Mouse (Mus musculus): ENCODE measurements around the gene Asic2. TPM values are rescaled to one million over a fixed set of nuclear protein-coding genes. Genes with fewer than 3 reads are reported as not detected.

The Asic2 gene
- polyA plus RNA-seq, 1 experiment from 2014 or later: not detected

DNA sequence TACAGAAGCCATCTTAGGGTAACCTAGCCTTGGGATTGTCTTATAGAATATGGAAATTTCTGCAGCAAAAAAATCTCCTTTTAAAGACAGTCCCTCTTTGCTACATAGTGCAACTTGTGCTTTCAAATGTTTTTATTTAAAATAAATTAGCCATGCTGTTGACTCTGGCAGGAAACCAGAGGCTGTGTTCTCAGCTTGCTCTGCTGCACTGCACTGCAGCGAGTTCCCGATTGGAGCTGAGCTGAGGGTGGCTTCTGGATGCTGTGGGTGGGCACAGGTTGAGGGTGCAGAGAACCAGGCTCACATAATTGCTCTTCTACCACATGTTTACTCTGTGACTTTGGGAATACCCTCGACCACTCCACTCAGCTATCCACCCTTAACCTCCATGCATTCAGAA, 889.0 kb downstream of the Asic2 start:
- 48% methylated on average over 3 of the region's 3 CpGs for WGBS
- H3K4me3 ChIP-seq: no peak overlapping the region
- no peak for ATAC-seq (replicated peaks; ENCODE audit: insufficient number of reproducible peaks, insufficient read depth, low FRiP score, low read depth)
- no peak overlapping the region for H3K4me2 ChIP-seq
- no peaks in the 10 kb centered on the region for H3K9me3 ChIP-seq (replicated peaks)
- no peaks in the 10 kb centered on the region for H3K4me1 ChIP-seq (replicated peaks)
- H3K27ac ChIP-seq: no peak overlapping the region
- no peaks in the 10 kb centered on the region for H3K27me3 ChIP-seq
- no peaks in the 10 kb centered on the region for H3K36me3 ChIP-seq
- no peak overlapping the region for H3K9ac ChIP-seq

DNA sequence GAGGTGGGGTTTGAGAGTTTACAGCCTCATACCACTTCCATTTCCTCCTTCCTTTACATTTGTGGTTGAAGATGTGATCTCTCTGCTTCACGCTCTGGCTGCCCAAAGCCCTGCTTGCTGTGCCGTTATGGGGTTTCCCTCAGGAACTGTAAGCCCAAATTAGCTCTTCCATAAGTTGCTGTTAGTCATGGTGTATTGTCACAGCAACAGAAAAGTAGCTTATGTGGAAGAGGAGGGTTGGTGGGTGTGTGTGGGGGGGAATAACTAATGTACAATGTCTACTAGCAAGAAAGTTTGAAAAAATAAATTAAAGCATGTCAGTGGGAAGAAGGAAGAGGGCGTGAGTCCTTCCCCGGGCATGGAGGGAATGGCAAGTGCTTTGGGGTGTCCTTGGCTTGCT, 896.4 kb downstream of the Asic2 start:
- no peak overlapping the region for H3K4me2 ChIP-seq
- 79% methylated on average over 4 of the region's 4 CpGs for WGBS
- ATAC-seq (replicated peaks; ENCODE audit: insufficient number of reproducible peaks, insufficient read depth, low FRiP score, low read depth): no peak

DNA sequence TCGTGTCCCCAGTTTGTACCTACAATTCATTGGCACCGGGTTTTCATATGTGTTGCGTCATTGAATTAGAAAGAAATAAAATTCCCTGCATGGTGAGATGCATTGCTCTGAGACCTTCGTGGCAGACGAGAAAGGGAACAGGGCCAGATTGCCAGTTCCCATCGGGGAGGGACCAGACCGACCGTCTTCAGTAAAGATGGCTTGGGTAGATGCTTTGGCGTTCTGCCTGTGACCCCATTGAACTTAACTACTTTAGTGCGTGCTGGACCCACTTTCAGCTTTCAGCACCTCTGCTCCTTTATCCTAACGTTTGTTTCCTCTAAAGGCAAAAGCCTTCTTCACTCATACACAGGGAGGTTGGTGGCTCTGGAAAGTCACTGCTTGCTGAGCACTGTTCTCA, 902.9 kb downstream of the Asic2 start:
- no peak for ATAC-seq (replicated peaks; ENCODE audit: insufficient number of reproducible peaks, insufficient read depth, low FRiP score, low read depth)
- Histone ChIP-seq H3K9ac (no peak overlapping the region), H3K36me3 (no peaks in the 10 kb centered on the region), H3K4me1 (replicated peaks) (no peaks in the 10 kb centered on the region), H3K9me3 (replicated peaks) (no peaks in the 10 kb centered on the region), H3K4me3 (no peak overlapping the region), H3K27ac (no peak overlapping the region), H3K27me3 (0 out of 2 replicates have a peak, but pooled peaks cover 2% of the 10 kb centered on the region), H3K4me2 (no peak overlapping the region)
- 49% methylated on average over 11 of the region's 11 CpGs for WGBS

More for the DNA sequence above, 896.4 kb downstream of the Asic2 start:
- H3K27ac ChIP-seq: no peak overlapping the region
- H3K9ac ChIP-seq: no peak overlapping the region
- H3K4me1 ChIP-seq (replicated peaks): no peaks in the 10 kb centered on the region
- H3K4me3 ChIP-seq: no peak overlapping the region
- no peaks in the 10 kb centered on the region for H3K36me3 ChIP-seq
- 0 out of 2 replicates have a peak, but pooled peaks cover 2% of the 10 kb centered on the region for H3K27me3 ChIP-seq
- no peaks in the 10 kb centered on the region for H3K9me3 ChIP-seq (replicated peaks)

DNA sequence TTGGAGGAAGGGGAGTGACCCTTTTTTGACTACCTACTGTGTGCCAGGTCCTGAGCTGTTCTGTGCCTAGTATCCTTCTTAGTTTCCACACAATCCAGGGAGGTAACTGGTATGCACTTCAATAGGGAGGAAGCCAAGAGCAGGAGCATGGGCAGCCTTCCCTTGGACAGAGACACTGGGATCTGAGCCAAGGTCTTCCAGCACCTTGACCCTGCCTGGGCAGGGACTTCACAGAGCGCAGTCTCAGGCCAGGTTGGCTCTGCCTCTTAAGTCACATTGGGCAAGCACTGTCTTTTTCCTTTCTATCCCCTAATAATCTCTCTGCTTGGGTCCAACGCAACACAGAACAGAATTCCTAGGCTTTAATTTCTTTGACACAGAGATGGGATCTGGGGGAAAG, 904.3 kb downstream of the Asic2 start:
- no peaks in the 10 kb centered on the region for H3K36me3 ChIP-seq
- ATAC-seq (replicated peaks; ENCODE audit: insufficient number of reproducible peaks, insufficient read depth, low FRiP score, low read depth): no peak

DNA sequence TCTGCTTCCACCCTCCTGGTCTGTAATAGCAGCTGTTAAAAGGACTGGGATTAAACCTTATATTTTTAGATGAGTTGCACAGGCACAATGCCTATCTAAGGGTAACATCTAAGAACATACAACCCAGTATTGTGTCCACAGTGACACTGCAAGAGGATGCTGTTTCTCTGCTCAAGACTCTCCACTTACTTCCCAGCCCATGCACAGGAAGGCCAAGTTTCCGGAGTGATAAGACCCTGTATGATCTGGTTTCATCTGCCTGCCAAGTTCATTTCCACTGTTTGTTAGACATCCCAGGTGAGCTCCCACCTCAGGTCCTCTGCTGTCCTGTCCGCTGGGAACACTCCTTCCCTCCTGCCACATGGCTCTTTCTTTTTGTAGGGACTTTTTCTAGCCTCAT, 908.2 kb downstream of the Asic2 start:
- no peaks in the 10 kb centered on the region for H3K9me3 ChIP-seq (replicated peaks)
- H3K27me3 ChIP-seq: no peaks in the 10 kb centered on the region
- 68% methylated on average over 2 of the region's 2 CpGs for WGBS
- H3K4me2 ChIP-seq: no peak overlapping the region
- peaks cover 11% of the 10 kb centered on the region for H3K4me1 ChIP-seq (replicated peaks)
- no peak overlapping the region for H3K9ac ChIP-seq
- ATAC-seq (replicated peaks; ENCODE audit: insufficient number of reproducible peaks, insufficient read depth, low FRiP score, low read depth): no peak
- H3K27ac ChIP-seq: no peak overlapping the region
- H3K36me3 ChIP-seq: no peaks in the 10 kb centered on the region
- no peak overlapping the region for H3K4me3 ChIP-seq

More for the DNA sequence above, 904.3 kb downstream of the Asic2 start:
- H3K9me3 ChIP-seq (replicated peaks): no peaks in the 10 kb centered on the region
- 0 out of 2 replicates have a peak, but pooled peaks cover 2% of the 10 kb centered on the region for H3K27me3 ChIP-seq
- no peak overlapping the region for H3K4me2 ChIP-seq
- no peak overlapping the region for H3K4me3 ChIP-seq
- no peak overlapping the region for H3K9ac ChIP-seq
- H3K4me1 ChIP-seq (replicated peaks): no peaks in the 10 kb centered on the region; the same call in 1 of the 2 replicates
- no peak overlapping the region for H3K27ac ChIP-seq
- 80% methylated on average over 2 of the region's 2 CpGs for WGBS

DNA sequence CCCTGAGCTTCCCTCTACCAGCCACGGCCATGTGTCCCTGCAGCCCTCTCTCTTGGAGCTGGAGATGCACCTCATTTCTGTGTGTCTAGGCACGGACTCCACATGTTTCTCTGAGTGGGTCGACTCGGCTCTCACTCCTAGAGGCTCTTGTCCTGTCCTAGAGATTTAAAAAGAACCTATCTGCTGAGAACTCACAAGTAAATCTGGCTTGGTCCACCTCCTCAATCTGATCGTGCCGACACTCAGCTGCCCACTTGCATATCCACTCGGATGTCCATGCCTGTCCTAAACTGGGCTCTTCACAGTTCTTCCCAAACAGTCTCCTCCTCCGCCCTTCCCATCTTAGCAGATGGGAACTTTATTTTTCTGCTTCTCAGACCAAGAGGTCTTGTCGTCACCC, 908.7 kb downstream of the Asic2 start:
- no peak overlapping the region for H3K27ac ChIP-seq
- peaks cover 11% of the 10 kb centered on the region for H3K4me1 ChIP-seq (replicated peaks)
- H3K4me2 ChIP-seq: no peak overlapping the region
- no peaks in the 10 kb centered on the region for H3K9me3 ChIP-seq (replicated peaks)
- H3K27me3 ChIP-seq: no peaks in the 10 kb centered on the region
- H3K9ac ChIP-seq: no peak overlapping the region
- no peak overlapping the region for H3K4me3 ChIP-seq
- H3K36me3 ChIP-seq: no peaks in the 10 kb centered on the region
- no peak for ATAC-seq (replicated peaks; ENCODE audit: insufficient number of reproducible peaks, insufficient read depth, low FRiP score, low read depth)
- 70% methylated on average over 9 of the region's 9 CpGs for WGBS

DNA sequence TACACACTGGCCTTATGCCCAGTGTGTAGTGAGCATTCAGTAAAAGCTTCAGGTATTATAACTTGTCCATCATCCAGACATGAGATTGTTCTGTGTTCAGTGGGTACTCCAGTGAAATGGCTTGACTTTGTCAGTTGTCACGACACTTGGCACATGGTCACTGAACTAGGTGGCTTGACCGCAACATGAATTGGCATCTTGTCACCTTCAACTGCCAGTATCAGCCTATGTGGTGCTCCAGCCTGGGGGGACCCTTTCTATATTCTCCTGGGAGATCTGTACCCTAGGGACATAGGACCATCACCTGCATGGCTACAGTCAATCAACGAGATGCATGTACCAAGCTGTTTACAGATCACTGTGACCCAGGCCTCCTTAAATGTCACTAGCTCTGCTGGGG, 910.8 kb downstream of the Asic2 start:
- Histone ChIP-seq H3K9ac (no peak overlapping the region), H3K4me2 (no peak overlapping the region), H3K27ac (no peak overlapping the region), H3K27me3 (0 out of 2 replicates have a peak, but pooled peaks cover 3% of the 10 kb centered on the region), H3K9me3 (replicated peaks) (no peaks in the 10 kb centered on the region), H3K4me1 (replicated peaks) (peaks cover 11% of the 10 kb centered on the region), H3K4me3 (no peak overlapping the region), H3K36me3 (no peaks in the 10 kb centered on the region)
- no peak for ATAC-seq (replicated peaks; ENCODE audit: insufficient number of reproducible peaks, insufficient read depth, low FRiP score, low read depth)
- 80% methylated on average over 3 of the region's 3 CpGs for WGBS

DNA sequence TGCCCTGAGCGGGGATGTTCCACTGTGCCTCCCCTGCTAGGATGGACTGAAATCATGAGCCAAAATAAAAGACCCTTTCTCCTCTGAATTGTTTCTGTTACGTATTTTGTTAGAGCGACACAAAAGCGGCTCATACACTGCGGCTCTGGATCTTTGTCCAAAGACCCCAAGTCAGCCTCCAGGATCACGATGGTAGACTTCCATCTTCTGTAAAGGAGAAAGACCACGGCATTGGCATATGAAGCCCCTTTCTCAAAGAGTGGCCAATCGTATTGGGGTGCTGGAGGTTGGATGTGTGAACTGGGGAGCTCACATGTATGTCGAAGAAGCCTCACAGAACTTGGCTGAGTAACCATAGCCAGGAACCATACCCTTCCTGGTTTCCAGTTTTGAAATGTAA, 911.5 kb downstream of the Asic2 start:
- Histone ChIP-seq H3K4me2 (no peak overlapping the region), H3K27ac (no peak overlapping the region), H3K9ac (no peak overlapping the region), H3K4me3 (no peak overlapping the region), H3K9me3 (replicated peaks) (no peaks in the 10 kb centered on the region), H3K36me3 (no peaks in the 10 kb centered on the region), H3K27me3 (0 out of 2 replicates have a peak, but pooled peaks cover 3% of the 10 kb centered on the region), H3K4me1 (replicated peaks) (peaks cover 11% of the 10 kb centered on the region)
- WGBS: 93% methylated on average over 9 of the region's 9 CpGs
- ATAC-seq (replicated peaks; ENCODE audit: insufficient number of reproducible peaks, insufficient read depth, low FRiP score, low read depth): no peak

DNA sequence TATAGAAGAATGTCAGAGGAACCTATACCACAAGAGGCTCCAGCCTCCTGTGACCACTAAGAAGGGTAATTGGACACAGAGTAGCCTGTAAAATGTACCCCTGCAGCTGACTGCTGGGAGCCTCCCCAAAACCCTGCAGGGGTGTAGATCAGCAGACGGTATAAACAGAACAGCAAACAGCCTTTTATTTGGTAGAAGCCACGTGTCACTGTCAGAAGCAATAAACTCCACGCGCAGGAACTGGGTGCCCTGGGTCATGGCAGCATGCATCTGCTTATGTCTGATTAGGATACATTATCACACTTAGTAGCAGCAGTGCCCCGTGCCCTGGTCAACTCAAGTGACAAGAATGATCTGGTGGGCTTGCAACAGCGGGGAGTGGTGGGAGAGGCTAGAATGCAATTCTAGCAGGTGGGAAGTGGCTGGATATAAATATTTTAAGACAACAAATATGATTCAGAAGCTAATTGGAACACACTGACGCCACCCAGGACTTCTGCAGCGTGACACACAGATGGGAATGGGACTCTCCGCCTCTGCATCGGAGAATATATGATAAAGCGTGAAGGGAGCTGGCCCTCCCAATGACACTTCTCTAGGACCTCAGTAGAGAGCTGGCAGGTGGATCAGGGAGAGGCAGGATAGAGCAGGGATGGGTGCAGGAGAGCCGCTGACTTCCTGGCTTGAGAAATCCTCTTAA, 912.7 kb downstream of the Asic2 start:
- Histone ChIP-seq H3K36me3 (no peaks in the 10 kb centered on the region), H3K27me3 (0 out of 2 replicates have a peak, but pooled peaks cover 3% of the 10 kb centered on the region), H3K4me3 (no peak overlapping the region), H3K9ac (no peak overlapping the region), H3K27ac (no peak overlapping the region), H3K9me3 (replicated peaks) (no peaks in the 10 kb centered on the region), H3K4me1 (replicated peaks) (peaks cover 11% of the 10 kb centered on the region), H3K4me2 (no peak overlapping the region)
- no peak for ATAC-seq (replicated peaks; ENCODE audit: insufficient number of reproducible peaks, insufficient read depth, low FRiP score, low read depth)
- 59% methylated on average over 12 of the region's 12 CpGs for WGBS

DNA sequence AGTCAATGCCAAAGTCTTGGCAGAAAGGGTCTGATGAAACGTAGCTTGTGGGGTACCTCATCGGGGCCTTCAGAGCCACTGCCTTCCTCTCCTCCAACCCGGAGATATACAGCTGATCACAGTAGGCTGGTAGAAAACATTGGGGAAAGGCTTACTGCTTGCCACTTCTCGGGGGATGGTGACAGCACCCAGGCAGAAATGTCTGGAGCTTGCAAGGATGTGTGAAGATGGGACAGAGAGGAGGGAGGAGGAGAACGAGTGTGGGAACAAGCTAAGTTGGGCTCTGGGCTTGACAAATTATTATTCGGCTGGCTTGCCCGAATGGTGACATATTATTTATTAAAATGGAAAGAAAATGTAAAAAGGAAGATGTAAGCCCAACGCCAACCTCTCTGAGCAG, 914.4 kb downstream of the Asic2 start:
- Histone ChIP-seq H3K4me3 (no peak overlapping the region), H3K4me1 (replicated peaks) (peaks cover 11% of the 10 kb centered on the region), H3K27me3 (0 out of 2 replicates have a peak, but pooled peaks cover 3% of the 10 kb centered on the region), H3K9ac (no peak overlapping the region), H3K9me3 (replicated peaks) (no peaks in the 10 kb centered on the region), H3K36me3 (no peaks in the 10 kb centered on the region), H3K4me2 (no peak overlapping the region), H3K27ac (no peak overlapping the region)
- WGBS: 84% methylated on average over 8 of the region's 8 CpGs
- no peak for ATAC-seq (replicated peaks; ENCODE audit: insufficient number of reproducible peaks, insufficient read depth, low FRiP score, low read depth)

DNA sequence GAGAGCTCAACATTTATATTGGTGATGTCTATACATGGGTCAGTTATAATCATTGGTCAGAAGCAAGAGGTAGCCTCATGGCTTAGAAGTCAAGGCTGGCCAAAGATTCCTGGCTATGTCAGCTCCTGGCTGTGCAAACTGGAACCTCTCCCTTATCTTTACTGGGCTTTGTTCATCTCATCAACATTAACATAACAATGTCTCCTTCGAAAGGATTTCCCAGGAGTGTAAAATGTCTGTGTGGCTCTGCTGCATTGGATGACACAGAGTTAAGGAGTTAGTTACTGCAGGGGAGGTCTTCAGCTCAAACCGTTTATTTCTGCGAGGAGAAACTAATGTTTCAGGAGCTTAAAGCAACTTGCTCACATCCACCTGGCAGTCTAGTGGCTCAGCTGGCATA, 926.6 kb downstream of the Asic2 start:
- no peak for ATAC-seq (replicated peaks; ENCODE audit: insufficient number of reproducible peaks, insufficient read depth, low FRiP score, low read depth)
- WGBS: 64% methylated on average over 3 of the region's 3 CpGs

DNA sequence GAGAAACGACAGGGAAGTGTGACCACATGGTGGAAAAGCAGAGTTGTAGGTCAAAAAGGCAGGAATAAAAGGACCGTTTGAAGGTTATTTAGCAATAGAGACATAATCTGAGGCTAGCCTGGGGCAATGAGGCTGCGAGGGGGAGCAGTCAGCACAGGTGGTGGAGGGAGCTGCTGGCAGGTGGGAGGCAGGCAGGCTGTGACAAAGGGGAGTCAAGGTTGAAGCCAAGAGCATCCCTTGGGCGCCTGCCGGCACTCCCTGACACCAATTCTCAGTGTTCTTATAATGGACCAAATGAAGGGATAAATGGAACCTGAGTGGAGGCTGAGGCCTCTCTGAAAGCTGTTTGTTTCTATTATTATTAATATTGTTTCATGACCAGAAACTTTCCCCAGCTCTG, 928.3 kb downstream of the Asic2 start:
- Histone ChIP-seq H3K4me2 (no peak overlapping the region), H3K27ac (no peak overlapping the region), H3K36me3 (no peaks in the 10 kb centered on the region), H3K4me3 (no peak overlapping the region), H3K9ac (no peak overlapping the region), H3K9me3 (replicated peaks) (no peaks in the 10 kb centered on the region), H3K27me3 (0 out of 2 replicates have a peak, but pooled peaks cover 2% of the 10 kb centered on the region), H3K4me1 (replicated peaks) (no peaks in the 10 kb centered on the region)
- ATAC-seq (replicated peaks; ENCODE audit: insufficient number of reproducible peaks, insufficient read depth, low FRiP score, low read depth): no peak
- 63% methylated on average over 5 of the region's 5 CpGs for WGBS

More for the DNA sequence above, 926.6 kb downstream of the Asic2 start:
- H3K27me3 ChIP-seq: no peaks in the 10 kb centered on the region
- no peak overlapping the region for H3K4me2 ChIP-seq
- H3K4me3 ChIP-seq: no peak overlapping the region
- no peaks in the 10 kb centered on the region for H3K4me1 ChIP-seq (replicated peaks)
- no peaks in the 10 kb centered on the region for H3K9me3 ChIP-seq (replicated peaks)
- no peak overlapping the region for H3K9ac ChIP-seq
- H3K27ac ChIP-seq: no peak overlapping the region
- no peaks in the 10 kb centered on the region for H3K36me3 ChIP-seq

All from heart, embryonic 15.5 days (tissue).